Mouse (Mus musculus): ENCODE measurements at regions not wholly inside any gene's neighbourhood (a gene's known extent, or its start where the extent isn't known, plus 50 kb on each side); places are given as distances from the start of the nearest gene placed in this dataset.

DNA sequence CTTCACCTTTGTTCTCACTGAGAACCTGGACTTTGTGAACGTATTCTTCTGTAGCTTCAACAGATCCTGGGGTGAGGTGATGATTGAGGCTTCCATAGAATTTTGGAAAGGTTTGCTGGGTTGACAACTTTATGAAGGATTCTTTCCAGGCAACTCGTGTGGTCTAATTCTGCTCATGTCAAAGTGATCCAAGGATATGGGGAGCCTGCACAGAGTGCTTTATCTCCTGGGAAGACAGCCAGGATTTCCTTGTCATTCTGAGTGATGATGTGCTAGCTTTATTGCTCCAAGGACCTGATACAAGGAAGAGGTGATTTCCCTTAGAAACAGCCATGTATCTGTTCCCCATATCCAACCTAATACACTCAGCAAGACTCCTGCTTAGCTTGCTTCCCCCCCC lies 63.0 kb upstream of the Kif16b start:
- DNase-seq (ENCODE audit: low spot score in 2 of 2), result no peak

- peak in 1 of 2 experiments; percentile 51 for DNase-seq (ENCODE audit: low spot score in 2 of 2)
Observed at GRCm38 (mm10) chr2:142967250-142967649, 65.9 kb upstream of the Kif16b start.

DNA sequence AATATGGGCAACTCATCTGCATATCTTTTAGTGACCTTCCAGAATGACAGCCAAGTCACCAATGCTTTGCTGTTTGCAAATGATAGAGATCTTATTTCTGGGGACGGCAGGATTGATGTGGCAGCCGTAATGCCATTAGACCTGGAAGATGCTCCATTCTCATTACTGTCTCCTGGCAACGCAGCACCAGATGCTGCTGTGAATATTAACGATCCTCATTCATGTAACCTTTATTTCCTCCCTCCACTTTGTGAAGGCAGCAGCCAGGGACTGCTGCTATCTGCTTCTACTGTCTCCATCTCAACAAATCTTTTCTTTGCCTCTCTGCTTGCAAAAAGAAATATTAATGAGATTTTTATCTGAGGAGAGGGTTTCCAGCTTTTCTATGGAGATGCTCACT lies 79.4 kb upstream of the Kif16b start:
- no peak for DNase-seq (ENCODE audit: low spot score in 2 of 2)

DNA sequence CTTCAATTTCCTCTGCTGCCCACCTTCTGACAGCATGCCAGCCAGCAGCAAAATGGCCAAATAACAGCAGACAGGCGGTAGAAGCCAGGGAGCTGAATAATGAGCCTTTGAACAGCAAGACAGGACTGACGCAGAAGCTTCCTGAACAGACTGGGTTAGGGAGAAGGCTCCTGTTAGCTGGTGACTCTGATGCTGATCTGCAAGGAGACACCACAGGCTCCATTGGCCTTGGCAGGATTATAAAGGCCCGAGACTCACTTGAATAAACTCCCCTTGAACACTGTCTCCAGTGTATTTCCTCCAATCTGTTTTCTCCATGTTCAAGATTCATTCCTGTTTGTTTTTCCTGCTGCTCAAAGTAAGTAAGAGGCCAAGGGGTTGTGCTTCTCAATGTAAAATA lies 74.1 kb upstream of the Snrpb2 start:
- no peak for DNase-seq (ENCODE audit: low spot score in 2 of 2)

DNA sequence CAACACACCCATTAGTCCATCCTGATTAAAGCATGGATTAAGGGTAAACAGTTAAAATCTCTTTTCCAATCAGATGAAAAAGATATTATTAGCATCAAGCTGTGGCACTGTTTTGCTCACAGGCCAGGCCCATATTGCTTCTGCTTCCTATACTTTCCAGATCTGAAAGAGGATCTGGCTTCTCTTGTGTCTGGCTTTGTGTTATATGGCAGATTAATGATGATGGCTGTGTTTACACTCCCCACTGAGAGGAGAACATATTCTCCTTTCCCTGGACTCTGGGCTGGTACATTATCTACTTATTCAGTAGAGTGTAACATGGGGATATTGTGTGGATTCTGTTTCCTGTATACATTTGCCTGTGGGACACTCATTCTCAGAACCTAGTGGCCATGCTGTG lies 66.8 kb upstream of the Snrpb2 start:
- DNase-seq (ENCODE audit: low spot score in 2 of 2), result no peak

DNA sequence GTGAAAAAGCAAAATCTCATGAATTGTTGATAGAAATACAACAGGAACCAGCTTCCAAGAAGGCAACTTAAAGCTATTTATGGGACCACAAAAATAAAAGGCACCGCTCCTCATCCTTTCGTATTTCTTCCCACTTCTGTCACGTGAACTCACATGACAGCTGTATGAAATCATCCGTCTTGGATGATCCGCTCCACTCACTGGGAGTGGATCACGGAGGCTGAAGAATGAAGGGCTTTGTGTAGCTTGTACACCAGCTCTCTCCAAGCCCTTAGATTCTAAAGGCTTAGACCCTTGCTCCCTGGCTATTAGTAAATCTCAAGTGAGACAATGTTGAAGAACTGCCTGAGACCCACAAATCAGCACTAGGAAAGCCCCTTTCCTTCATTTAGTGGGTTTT lies 60.0 kb upstream of the Snrpb2 start:
- no peak for DNase-seq (ENCODE audit: low spot score in 2 of 2)

- DNase-seq (ENCODE audit: low spot score in 2 of 2), result no peak
Observed at GRCm38 (mm10) chr2:143003341-143003740, 59.5 kb upstream of the Snrpb2 start.

- DNase-seq (ENCODE audit: low spot score in 2 of 2), result no peak
Observed at GRCm38 (mm10) chr2:143011380-143011779, 51.5 kb upstream of the Snrpb2 start.

Measured in spleen, postnatal 10 days (tissue).